Mouse (Mus musculus) spleen, adult 12 weeks (tissue): ENCODE data around the gene Cnr1.

Experiments
- DNase-seq: peaks from one replicate; pipeline ENCODE4 v3.0.0; 2022; ENCODE audit warnings: low spot score

Cnr1 gene

DNA sequence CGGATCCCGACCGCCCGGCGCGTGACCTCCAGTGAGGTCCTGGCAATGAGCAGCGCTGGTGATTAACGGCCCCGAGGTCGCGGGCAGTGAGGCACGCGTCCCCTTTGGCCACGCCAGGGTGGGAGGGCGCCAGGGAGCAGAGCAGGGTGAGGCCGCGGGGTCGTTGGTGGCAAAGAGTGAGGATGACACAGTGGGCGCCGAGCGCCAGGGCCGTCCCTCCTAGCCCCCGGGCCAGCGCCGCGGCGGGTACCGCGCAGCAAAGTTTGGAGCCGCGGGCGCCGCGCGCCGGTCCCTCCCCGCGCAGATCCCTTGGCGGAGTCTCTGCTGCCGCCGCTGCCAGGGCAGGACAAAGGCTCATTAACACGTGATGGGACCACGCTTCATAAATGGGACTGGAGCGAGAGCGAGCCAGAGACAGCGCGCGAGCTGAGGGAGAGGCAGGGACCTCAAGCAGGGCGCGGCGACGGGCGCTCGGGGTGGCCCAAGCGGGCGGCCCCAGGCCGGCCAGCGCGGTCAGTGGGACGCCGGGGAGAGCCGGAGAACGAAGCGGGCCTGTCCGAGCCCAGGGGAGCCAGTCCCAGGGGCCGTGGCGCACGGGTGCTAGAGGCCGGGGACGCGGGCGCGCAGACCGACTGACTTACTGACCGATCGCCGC lies at the start of gene Cnr1:
TSS of gene Cnr1 (plus strand) at position 360 of the 655 bp plus-strand sequence.
- no peak for DNase-seq

- no peak for DNase-seq
These were observed 44.4 kb upstream of the Cnr1 start for GRCm38 (mm10) chr4:33879944-33880343.

- DNase-seq, result no peak
These were observed 38.4 kb upstream of the Cnr1 start for GRCm38 (mm10) chr4:33886026-33886425.

DNA sequence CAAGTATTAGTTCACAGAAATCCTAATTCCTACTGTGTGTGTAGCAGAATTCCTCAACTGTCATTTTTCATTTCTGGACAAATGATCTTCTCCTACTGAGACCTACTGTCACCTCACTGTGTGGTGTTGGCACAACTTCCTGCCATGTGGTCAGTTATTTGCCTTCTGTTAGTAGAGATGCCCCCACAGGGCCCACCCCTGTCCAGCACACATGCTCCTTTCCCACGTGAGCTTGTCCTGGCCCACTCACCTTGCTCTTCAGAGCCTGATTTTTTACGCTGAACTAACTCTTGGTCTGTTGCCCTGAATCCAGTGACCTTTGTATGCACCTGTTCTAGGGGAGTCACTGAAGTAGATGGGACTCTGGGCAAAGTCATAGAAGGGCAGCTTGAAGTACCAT lies 34.4 kb upstream of the Cnr1 start:
- DNase-seq, result no peak

DNA sequence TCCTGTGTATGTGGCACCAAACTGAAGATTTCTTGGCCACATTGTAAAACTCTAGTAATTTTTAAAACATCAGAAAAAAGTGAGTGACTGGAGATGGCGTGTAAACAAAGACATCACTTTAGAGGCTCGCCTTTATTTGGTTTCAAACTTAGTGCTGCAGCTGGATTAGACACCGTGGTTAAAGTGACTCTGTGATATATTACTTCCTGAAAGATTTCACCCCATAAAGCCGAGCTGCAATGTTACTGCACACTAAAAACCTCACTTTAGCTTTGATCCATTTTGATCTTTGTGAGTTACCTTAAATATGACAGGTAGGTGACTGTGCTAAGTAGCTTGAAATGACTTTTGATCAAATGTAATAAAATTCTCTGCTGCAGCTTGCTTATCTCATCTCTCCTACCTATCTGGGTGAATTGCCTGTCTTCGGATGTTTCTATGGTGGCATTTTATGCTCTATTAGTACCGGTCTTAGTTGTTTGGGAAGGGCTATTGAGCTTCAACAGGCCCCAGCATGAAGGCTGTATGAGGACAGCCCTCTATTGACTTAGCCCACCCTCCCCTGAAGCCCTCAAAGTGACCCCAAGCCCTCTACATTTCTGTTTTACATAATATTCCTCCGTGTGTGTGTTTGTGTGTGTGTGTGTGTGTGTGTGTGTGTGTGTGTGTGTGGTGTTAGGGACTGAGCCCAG lies 32.1 kb upstream of the Cnr1 start:
- no peak for DNase-seq

GRCm38 (mm10) chr4:33893841-33894240 lies 30.6 kb upstream of the Cnr1 start:
- DNase-seq, result no peak

DNA sequence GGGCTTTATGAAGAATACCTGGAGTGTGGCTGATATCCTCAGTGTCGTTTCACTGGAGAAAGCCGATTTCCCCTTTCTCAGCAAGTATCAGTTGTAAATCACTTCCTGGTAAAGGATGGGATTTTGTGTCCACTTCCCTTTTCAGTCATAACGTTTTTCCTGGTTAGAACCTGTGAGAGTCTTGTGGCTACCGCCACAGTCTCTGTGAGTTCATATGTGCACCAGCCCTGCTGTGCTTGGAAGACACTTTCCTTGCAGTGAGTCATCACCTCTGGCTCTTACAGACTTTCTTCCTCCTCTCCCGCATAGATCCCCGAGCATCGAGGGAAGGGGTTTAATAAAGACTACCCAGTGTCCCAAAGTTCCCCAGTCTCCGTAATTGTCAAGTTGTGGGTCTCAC lies 29.3 kb upstream of the Cnr1 start:
- DNase-seq, result no peak

GRCm38 (mm10) chr4:33895491-33895890 lies 28.9 kb upstream of the Cnr1 start:
- DNase-seq, result no peak

- no peak for DNase-seq
These were observed 22.7 kb upstream of the Cnr1 start for GRCm38 (mm10) chr4:33901659-33902058.

GRCm38 (mm10) chr4:33903812-33904340 lies 20.5 kb upstream of the Cnr1 start:
- DNase-seq, result no peak

- no peak for DNase-seq
These were observed 19.6 kb upstream of the Cnr1 start for GRCm38 (mm10) chr4:33904826-33905225.

DNA sequence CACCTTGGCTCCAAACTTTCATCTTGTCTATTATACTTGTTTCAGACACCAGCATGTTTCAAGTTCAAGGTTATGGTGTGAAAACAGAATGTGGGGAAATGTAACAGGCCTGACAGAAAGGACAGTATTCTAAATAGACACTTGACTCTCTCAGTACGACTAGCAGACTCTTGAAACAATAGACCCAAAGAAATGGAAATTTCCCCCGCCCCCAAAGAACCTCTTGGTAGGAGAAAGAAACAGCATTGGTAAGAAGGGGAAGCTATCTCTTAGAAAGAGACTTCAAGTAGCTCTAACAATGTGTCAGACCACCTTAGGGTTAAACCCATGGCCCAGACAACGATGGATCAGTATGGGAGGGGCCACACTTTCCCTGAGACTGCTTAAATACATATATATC lies 15.6 kb upstream of the Cnr1 start:
- no peak for DNase-seq

DNA sequence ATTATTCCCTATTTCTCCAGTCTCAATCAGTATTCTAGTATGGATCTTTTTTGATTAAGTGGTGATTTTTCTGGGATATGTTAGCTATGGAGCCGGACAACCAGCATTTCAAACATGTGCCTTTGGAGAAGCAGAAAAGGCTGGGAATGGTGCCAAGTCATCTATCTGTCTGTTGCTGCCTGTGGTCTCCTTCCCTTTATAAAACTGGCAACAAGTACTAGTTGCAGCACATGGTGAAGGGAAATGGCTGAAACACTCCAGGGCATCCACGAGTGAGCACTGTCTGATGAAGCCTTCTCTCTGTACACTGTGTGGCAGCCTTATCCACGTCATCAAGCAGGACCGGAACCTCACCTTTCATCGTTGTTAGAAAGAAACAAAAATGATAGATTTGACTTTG lies 8.7 kb upstream of the Cnr1 start:
- no peak for DNase-seq

DNA sequence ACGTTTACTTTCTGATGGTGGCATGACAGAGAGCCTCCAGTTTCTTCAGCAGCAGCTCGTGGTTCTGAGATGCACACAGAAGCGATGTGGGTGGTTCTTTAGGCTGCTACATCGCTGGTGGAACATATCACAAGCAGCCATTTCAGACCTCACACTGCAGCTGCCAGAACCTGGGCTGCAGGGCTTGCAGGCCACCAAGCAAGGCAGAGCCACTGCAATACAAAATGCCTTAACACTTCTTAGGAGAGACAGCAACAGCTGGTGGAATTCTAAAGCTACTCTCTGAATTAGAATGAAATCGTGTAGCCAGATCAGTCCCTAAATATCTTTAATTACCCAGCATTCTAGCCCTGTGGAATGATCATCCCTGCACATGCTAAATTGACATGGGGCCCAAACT lies 3.6 kb upstream of the Cnr1 start:
- DNase-seq, result no peak

DNA sequence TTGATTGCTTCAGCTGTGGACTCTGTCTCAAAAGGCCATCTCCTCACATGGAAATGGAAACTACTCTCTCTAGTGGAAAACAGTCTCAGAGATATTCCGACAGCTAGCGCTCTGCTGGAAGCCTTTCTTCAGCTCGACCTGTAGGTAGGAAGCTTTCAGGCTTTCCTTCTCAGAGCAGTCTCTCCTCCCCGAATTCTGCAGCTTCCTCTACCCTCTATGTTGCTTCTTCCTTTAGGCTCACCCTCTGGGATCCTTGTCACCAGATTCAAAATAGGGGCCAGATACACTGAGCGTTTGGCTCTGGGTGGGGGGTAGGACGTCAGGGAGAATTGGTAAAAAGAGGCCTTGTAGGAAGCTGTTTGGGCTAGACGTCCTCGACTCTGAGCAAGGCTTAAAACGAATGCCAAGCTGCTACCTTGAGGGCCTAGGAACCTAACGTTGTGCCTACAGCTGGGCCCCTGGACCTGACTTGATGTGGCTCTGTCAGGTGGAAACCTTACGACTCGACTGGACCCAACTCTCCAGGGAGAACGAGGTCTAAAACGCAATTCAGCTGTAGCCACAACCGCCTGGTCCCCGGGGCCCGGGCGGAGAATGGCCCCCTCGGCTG lies 1.1 kb upstream of the Cnr1 start:
- DNase-seq, result no peak

DNA sequence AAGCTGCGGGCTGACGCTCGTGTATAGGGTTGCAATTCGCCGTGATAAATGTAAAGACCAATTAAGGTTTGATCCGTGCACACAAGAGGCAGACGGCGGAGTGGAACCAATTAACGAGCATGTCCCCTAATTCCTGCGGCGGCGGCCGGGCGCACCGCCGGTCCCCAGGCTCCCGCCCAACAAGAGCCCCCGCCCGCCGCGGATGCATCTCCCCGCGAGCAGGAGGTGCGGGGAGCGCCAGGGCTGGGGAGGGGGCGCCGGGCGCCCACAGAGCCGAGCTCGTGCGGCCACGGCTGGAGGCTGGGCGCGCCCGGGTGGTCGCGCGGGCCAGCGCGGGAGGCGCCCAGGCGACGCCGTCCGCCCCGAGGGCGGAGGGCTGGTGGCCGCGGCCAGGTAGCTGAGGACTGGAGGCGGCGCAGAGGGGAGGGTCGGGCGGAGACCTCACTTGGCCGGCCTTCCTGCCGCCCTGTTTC lies 596 bp upstream of the Cnr1 start:
- no peak for DNase-seq

GRCm38 (mm10) chr4:33924889-33925245 lies 474 bp downstream of the Cnr1 start:
- no peak for DNase-seq

GRCm38 (mm10) chr4:33925489-33925888 lies 1.1 kb downstream of the Cnr1 start:
- no peak for DNase-seq

DNA sequence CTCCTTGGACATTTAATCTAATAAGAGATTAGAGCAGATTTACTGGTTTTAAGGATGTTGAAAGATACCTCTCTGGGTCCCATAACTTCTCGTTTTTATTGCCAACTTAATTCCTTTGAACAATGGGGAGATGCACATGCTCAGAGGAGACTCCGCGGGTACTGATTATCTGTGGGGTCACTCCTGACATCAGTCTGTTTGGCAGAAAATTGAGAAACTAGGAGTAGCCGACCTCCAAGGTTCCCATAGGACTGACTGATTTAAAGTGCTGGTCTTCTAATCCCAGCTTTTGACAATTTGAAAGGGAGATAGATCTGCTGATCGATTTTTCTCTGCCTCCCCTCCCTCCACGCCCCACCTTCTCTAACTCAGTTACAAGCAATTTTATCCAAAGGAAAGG lies 1.6 kb downstream of the Cnr1 start:
- DNase-seq, result no peak

- DNase-seq, result no peak
These were observed 2.4 kb downstream of the Cnr1 start for GRCm38 (mm10) chr4:33926730-33927263.

- no peak for DNase-seq
These were observed 3.3 kb downstream of the Cnr1 start for GRCm38 (mm10) chr4:33927644-33928043.

DNA sequence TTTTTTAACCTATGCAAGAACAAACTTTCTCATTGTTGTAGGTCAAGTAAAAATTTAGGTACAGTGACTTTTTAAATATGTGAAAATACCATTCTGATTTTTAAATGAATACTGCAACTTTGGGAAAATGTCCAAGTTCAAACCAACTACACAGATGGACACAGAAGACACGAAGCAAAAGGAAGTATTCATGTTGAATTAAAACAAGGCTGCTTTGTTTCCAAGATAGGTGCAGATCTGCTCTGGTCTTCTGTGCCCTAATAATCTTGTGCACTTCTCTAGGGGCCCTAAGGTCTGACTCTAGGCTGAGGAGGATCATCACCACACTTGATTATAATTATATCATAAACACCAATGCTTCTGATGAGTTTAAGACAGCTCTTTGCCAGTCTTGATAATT lies 4.1 kb downstream of the Cnr1 start:
- DNase-seq, result no peak

- no peak for DNase-seq
These were observed 7.0 kb downstream of the Cnr1 start for GRCm38 (mm10) chr4:33931347-33931746.
